Mouse (Mus musculus) cerebellum, adult 2 months (tissue): ENCODE measurements around the gene Ski.

Source experiments
- CTCF ChIP-seq: fragments of 200-500 bp; IDR thresholded peaks from 2 replicates; pipeline ENCODE4 v1.5.1; 2011; ENCODE audit warnings: low read depth, mild to moderate bottlenecking, control low read depth, low read length, moderate library complexity, borderline replicate concordance; ENCODE audit not compliant: insufficient read depth
- POLR2A ChIP-seq: fragments of 200-500 bp; IDR thresholded peaks from 2 replicates; pipeline ENCODE4 v1.6.1; 2011; ENCODE audit warnings: low read length, control low read depth, borderline replicate concordance; ENCODE audit not compliant: insufficient read depth

DNA sequence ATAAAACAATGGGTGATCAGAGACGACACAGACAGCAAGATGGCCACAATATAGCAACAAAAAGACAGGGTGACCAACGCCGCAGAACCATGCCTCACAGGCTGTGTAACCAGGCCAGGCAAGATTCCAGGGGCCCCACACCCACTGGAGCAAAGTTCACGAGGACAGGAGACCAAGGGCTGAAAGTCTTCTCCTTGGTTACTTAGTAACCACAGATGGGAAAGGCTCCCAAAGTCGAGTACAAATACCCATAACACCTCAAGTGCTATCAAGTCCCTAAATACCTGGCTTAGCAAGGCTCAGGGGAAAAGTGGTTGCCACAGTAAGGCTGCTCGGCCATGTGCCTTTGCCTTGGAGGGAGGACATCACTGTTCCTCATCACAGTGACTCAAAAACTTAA is 16.5 kb downstream of the Ski start:
- TF ChIP-seq POLR2A (no peak), CTCF (no peak)
